Mouse (Mus musculus) embryonic facial prominence, embryonic 12.5 days (tissue): ENCODE data around the gene Il10rb. TPM values are rescaled to one million over a fixed set of nuclear protein-coding genes. Genes with fewer than 3 reads are reported as not detected.
A peak's percentile ranks its signal among the peaks of the same experiment; 100 is the strongest.

Experiments
- ATAC-seq: fragments of 200-750 bp; cut with Nextera tagmentation; 2 replicates; pipeline ENCODE4 v1.8.0; 2017; ENCODE audit not compliant: insufficient number of reproducible peaks, insufficient read depth, low FRiP score, low TSS enrichment
- H3K27ac ChIP-seq: fragments of 300-500 bp; sonication (generic); 2 replicates; pipeline ENCODE4 v1.5.1; 2016; ENCODE audit warnings: mild to moderate bottlenecking
- H3K27me3 ChIP-seq: fragments of 300-500 bp; sonication (generic); 2 replicates; pipeline ENCODE4 v1.6.1; 2016; ENCODE audit warnings: mild to moderate bottlenecking, moderate library complexity
- H3K36me3 ChIP-seq: fragments of 300-500 bp; sonication (generic); 2 replicates; pipeline ENCODE4 v1.6.1; 2016; ENCODE audit warnings: mild to moderate bottlenecking
- H3K4me1 ChIP-seq: fragments of 300-500 bp; sonication (generic); 2 replicates; pipeline ENCODE4 v1.6.1; 2016
- H3K4me2 ChIP-seq: fragments of 300-500 bp; sonication (generic); replicated peaks from 2 replicates; pipeline ENCODE4 v1.6.1; 2016; ENCODE audit warnings: mild to moderate bottlenecking, moderate library complexity
- H3K4me3 ChIP-seq: fragments of 300-500 bp; sonication (generic); 2 replicates; pipeline ENCODE4 v1.5.1; 2016; ENCODE audit warnings: mild to moderate bottlenecking
- H3K9ac ChIP-seq: fragments of 300-500 bp; sonication (generic); 2 replicates; pipeline ENCODE4 v1.6.1; 2016; ENCODE audit warnings: mild to moderate bottlenecking, moderate library complexity
- H3K9me3 ChIP-seq: fragments of 300-500 bp; sonication (generic); 2 replicates; pipeline ENCODE4 v1.6.1; 2016; ENCODE audit warnings: mild to moderate bottlenecking, moderate library complexity
- WGBS: fragments of 180-500 bp; shearing (Covaris S2); methylation state at CpG from one replicate; pipeline ENCODE4 v1.1.7; 2016; 5-methylcytosine and 5-hydroxymethylcytosine counted together
- polyA plus RNA-seq: library from polyadenylated mRNA; unstranded; fragments of >200 nt; fragmentation: Nextera tagmentation; extraction: Ambion mirVana; gene quantifications from 2 replicates; pipeline ENCODE4 v1.2.1, GENCODE M21; 2016

Gene Il10rb
- polyA plus RNA-seq, 1 experiment from 2014 or later = 14.1 TPM

DNA sequence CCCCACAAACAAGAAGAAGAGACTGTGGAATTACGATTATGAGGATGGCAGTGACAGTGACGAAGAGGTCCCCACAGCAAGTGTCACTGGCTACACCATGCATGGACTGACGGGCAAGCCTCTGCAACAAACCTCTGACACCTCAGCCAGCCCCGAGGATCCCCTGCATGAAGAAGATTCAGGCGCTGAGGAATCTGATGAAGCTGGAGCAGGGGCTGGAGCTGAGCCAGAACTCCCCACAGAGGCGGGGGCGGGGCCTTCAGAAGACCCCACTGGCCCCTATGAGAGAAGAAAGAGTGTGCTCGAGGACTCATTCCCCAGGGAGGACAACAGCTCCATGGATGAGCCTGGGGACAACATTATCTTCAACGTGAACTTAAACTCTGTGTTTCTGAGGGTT lies 2.2 kb upstream of the Il10rb start:
- H3K36me3 ChIP-seq = peaks cover 21% of the 10 kb centered on the region
- no peak overlapping the region for H3K4me3 ChIP-seq
- 83% methylated on average over 9 of the region's 9 CpGs for WGBS
- no peaks in the 10 kb centered on the region for H3K27me3 ChIP-seq
- peaks cover 10% of the 10 kb centered on the region; the same call in 1 of the 2 replicates for H3K4me1 ChIP-seq
- no peaks in the 10 kb centered on the region for H3K9me3 ChIP-seq
- no peak overlapping the region for H3K4me2 ChIP-seq
- H3K9ac ChIP-seq = no peak overlapping the region
- H3K27ac ChIP-seq = no peak overlapping the region
- ATAC-seq = no peak

DNA sequence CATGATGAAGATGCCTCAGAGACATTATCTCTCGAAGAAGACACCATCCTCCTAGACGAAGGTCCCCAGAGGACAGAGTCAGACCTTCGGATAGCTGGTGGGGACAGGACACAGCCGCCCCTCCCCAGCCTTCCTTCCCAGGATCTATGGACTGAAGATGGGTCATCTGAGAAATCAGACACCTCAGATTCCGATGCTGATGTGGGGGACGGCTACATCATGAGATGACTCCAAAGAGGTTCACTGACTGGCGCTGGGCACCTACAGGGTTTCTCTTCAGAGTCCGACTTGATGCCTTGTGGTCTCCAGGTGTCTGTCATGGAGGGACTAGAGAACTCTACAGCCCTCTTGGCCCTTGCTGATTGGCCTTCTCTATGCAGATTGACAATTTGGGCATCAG lies 1.8 kb upstream of the Il10rb start:
- no peak for ATAC-seq
- H3K4me2 ChIP-seq = no peak overlapping the region
- H3K27me3 ChIP-seq = no peaks in the 10 kb centered on the region
- H3K9me3 ChIP-seq = no peaks in the 10 kb centered on the region
- 88% methylated on average over 8 of the region's 8 CpGs for WGBS
- peaks cover 21% of the 10 kb centered on the region for H3K36me3 ChIP-seq
- H3K9ac ChIP-seq = no peak overlapping the region
- no peak overlapping the region for H3K4me3 ChIP-seq
- H3K27ac ChIP-seq = no peak overlapping the region
- H3K4me1 ChIP-seq = peaks cover 10% of the 10 kb centered on the region; the same call in 1 of the 2 replicates

DNA sequence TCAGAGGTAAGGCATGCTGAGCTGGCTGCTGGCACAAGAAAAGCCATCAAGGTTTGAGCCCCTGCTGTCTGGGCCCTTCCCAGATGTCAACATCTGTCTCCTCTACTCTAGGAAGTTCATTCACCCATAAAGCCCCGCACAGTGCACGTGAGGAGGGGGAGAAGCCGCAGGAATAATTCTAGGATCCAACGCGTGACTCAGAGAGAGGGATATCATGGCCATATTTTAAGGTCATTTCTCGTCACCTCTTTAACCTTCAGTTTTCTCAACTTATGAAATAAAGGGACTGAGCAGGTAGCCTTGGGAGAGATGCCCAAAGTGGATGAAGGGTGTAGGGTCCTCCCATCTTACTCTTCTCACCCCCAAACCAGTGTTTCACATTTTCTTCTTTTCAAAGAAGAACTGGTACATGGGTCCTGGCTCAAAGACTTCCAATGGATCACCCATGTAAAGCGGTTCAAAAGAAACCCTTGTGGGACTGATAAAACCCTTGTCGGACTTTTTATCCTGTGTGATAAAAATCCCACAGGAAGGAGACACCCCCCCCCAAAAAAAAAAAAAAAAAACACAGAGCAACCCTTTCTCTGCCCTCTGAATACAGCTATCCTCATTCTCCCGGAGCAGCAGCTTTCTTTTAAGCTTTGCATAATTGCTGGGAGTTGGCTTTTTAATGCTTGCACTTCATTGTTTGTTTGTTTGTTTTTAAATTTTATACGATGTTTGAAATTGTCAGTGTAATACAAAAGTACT lies 961 bp upstream of the Il10rb start:
- Histone ChIP-seq H3K9ac (no peak overlapping the region), H3K27me3 (no peaks in the 10 kb centered on the region), H3K4me2 (no peak overlapping the region), H3K27ac (no peak overlapping the region), H3K36me3 (peaks cover 21% of the 10 kb centered on the region), H3K4me3 (no peak overlapping the region), H3K4me1 (peaks cover 10% of the 10 kb centered on the region; the same call in 1 of the 2 replicates), H3K9me3 (no peaks in the 10 kb centered on the region)
- no peak for ATAC-seq
- WGBS = 70% methylated on average over 10 of the region's 10 CpGs

DNA sequence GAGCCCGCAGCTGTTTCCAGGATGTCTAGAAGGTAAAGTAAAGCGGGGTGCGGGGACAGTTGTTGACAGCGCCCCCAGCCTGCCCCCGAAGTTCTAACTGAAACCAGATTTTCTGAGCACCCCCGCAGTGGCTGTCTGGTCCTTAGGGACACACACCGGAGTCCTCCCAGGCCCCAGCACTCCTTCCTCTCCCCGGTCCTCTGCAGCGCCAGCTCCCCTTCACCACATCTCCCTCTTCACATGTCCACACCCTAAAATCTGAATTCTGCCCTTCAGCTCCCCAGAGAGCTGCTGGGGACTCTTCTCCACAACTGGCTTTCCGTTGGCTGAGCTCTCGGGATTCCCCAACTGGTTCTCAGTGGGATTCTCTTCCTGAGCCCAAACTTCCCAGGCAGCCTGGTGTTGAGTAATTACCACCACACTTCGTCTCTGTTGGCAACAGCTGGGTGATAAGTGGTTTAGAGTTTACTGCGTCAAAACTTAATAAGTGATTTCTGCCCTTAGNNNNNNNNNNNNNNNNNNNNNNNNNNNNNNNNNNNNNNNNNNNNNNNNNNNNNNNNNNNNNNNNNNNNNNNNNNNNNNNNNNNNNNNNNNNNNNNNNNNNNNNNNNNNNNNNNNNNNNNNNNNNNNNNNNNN lies 739 bp downstream of the Il10rb start:
- peaks cover 21% of the 10 kb centered on the region for H3K36me3 ChIP-seq
- H3K9ac ChIP-seq = peak overlapping the region; percentile 75
- no peaks in the 10 kb centered on the region for H3K9me3 ChIP-seq
- H3K27me3 ChIP-seq = no peaks in the 10 kb centered on the region
- H3K27ac ChIP-seq = no peak overlapping the region
- H3K4me3 ChIP-seq = peak overlapping the region; percentile 66
- 2% methylated on average over 13 of the region's 13 CpGs for WGBS
- H3K4me1 ChIP-seq = peaks cover 18% of the 10 kb centered on the region; the same call in 1 of the 2 replicates
- H3K4me2 ChIP-seq = peak overlapping the region; percentile 96
- 0 out of 2 replicates have a peak, but pooled peaks have one; percentile 8 for ATAC-seq

DNA sequence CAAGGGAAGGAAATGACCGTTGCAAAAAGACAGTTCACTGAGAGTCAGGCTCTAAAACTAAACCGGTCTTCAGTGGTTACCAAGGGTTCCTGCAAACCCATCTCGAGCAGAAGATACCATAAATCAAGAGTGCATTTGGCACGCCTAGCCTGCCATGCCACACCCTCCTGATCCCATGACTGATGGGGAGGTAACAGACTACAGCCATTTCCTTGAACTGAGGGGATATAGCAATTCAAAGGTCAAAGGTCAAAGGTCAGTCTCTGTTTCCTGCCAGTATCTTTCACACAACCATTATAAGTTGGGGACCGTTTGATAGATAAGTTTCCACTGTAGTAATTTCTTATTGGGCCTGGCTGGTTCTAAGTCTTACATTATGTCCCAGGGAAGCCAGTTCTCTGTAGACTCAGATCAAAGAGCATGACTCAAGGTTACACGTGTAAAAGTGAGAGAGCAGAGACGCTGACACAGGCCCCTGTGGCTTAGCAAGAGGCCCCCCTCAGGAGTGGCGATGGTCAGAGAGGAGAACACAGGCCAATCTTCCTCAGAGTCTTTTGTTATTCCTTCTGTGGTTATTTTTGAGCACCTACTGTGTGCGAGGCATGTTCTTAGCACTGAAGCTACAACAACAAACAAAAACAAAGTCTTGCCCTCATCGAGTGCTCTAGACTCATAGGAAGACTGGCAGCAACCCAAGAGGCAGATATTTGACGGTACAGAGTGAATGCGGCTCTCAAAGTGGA lies 7.3 kb downstream of the Il10rb start:
- Histone ChIP-seq H3K4me1 (peaks cover 7% of the 10 kb centered on the region; the same call in 1 of the 2 replicates), H3K9ac (no peak overlapping the region), H3K36me3 (0 out of 2 replicates have a peak, but pooled peaks cover 13% of the 10 kb centered on the region), H3K9me3 (no peaks in the 10 kb centered on the region), H3K4me3 (no peak overlapping the region), H3K4me2 (no peak overlapping the region), H3K27ac (no peak overlapping the region), H3K27me3 (no peaks in the 10 kb centered on the region)
- 68% methylated on average over 12 of the region's 12 CpGs for WGBS
- no peak for ATAC-seq

DNA sequence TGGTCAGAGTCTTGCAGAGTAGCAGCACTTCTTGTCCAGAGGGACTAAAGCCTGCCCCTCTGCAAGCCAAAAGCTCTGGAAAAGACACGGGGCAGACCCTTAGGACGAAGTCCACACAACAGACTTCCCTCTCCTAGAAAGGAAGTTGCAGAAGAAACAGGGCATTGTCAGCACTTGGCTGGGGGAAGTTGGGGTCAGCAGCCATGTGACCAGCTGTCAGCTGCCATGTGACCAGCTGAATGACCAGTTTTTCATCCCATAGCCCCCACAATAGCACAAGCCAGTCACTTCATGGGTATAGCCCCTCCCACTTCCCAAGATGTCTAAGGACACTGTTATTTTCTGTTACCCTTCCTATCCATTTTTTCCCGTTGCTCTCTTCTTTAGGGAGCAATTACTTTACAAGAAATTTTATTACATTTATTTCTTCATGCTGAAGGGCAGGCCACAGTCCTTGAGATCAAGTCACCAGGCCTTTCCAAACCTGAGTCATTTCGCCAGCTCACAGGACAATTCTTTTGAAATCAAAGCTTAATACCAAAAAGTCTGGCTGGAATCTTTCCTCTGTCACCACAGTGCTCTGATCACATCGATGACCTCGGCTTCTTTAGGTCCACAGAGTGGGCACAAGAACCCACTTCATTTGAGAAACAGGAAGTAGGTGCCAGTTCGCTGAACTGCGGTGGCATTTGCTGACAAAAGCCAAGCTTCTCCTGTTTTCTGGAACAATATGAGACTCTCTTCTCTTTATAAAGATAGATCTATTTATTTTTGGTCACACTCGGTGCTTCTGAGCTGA lies 9.6 kb downstream of the Il10rb start:
- H3K4me1 ChIP-seq = peaks cover 4% of the 10 kb centered on the region; the same call in 1 of the 2 replicates
- H3K9me3 ChIP-seq = no peaks in the 10 kb centered on the region
- no peaks in the 10 kb centered on the region for H3K27me3 ChIP-seq
- H3K36me3 ChIP-seq = 0 out of 2 replicates have a peak, but pooled peaks cover 22% of the 10 kb centered on the region
- H3K9ac ChIP-seq = no peak overlapping the region
- ATAC-seq = no peak
- 78% methylated on average over 9 of the region's 9 CpGs for WGBS
- H3K4me2 ChIP-seq = no peak overlapping the region
- no peak overlapping the region for H3K27ac ChIP-seq
- H3K4me3 ChIP-seq = no peak overlapping the region

DNA sequence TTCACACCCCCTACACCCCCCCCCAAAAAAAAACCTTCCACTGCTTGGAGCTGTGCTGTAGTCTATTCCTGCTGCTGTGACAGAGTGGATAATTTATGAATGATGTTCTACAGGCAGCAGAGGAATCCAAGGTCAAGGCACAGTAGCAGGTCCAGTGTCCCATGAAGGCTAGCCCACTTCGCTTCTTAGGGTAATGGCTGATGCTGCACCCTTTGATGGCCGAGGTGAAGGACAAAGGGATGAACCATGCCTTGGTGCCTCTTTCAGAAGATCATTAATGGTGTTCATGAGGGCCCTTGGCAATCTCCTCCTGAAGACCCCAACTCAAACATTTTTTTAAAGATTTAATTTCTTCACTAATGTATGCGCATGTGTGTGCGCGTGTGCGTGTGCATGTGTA lies 10.4 kb downstream of the Il10rb start:
- Histone ChIP-seq H3K36me3 (0 out of 2 replicates have a peak, but pooled peaks cover 22% of the 10 kb centered on the region), H3K27me3 (no peaks in the 10 kb centered on the region), H3K27ac (no peak overlapping the region), H3K4me2 (no peak overlapping the region), H3K9me3 (no peaks in the 10 kb centered on the region), H3K9ac (no peak overlapping the region), H3K4me1 (no peaks in the 10 kb centered on the region), H3K4me3 (no peak overlapping the region)
- ATAC-seq = no peak
- WGBS = 94% methylated on average over 6 of the region's 6 CpGs

DNA sequence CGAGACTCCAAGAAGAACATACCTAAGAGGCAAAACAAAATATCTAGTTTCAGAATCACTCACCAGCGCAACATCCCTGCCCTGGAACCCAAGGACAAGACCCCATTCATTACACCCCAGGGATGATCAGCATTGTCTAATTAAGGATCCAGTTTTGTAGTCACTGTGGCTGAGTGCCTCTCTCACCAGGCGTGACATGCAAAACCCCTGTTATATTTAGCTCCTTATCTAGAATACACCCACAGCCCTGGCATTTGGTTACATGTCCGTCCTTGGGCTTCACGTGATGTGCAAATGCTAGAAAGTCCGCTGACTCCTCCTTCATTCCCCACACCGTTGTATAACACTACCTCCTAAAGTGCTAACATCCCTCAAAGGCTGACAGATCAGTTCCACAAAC lies 11.0 kb downstream of the Il10rb start:
- no peaks in the 10 kb centered on the region for H3K4me1 ChIP-seq
- H3K36me3 ChIP-seq = 0 out of 2 replicates have a peak, but pooled peaks cover 25% of the 10 kb centered on the region
- ATAC-seq = no peak
- no peak overlapping the region for H3K4me2 ChIP-seq
- no peak overlapping the region for H3K27ac ChIP-seq
- 83% methylated on average over 7 of the region's 7 CpGs for WGBS
- H3K9ac ChIP-seq = no peak overlapping the region
- no peaks in the 10 kb centered on the region for H3K27me3 ChIP-seq
- H3K9me3 ChIP-seq = no peaks in the 10 kb centered on the region
- no peak overlapping the region for H3K4me3 ChIP-seq

DNA sequence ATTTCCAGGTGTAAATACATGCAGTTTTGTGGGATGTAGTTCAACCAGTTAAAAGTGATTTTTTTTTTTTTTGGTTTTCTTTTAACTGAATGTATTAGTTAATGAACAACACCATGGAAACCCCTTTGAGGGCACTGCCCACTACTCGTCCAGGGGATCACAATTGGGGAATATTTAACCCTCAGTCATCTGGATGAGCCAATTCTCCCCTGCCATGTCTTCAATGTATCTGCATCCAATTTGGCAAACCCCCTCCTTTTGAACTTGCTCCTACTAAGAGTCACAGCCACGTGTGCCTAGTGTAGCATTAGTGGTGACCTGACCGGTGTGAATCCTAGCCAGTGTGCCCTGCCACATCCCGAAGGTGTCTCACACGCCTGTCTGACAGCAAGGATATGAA lies 12.6 kb downstream of the Il10rb start:
- Histone ChIP-seq H3K4me2 (no peak overlapping the region), H3K4me3 (no peak overlapping the region), H3K9ac (no peak overlapping the region), H3K36me3 (0 out of 2 replicates have a peak, but pooled peaks cover 28% of the 10 kb centered on the region), H3K9me3 (no peaks in the 10 kb centered on the region), H3K27me3 (no peaks in the 10 kb centered on the region), H3K4me1 (no peaks in the 10 kb centered on the region), H3K27ac (no peak overlapping the region)
- WGBS = 67% methylated on average over 5 of the region's 5 CpGs
- no peak for ATAC-seq

DNA sequence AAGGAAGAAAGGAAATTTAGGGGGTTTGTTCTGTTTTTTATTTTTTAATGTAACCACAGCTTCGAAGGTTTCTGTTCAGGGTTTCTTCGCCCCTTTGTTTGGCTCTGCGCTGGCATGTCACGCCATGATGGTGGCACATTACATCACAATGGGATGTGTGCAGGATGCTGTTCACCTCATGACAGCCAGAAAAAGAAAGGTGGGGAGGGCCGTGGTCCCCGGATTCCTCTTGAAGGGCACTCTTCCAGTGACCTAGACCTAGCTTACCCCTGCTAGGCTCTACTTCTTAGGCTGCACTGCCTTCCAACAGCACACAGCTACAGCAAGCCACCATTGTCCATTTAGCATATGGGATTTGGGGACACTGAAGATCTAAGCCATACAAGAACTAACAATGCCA lies 19.9 kb downstream of the Il10rb start:
- H3K4me1 ChIP-seq = no peaks in the 10 kb centered on the region
- H3K36me3 ChIP-seq = peaks cover 18% of the 10 kb centered on the region
- no peak for ATAC-seq
- WGBS = 93% methylated on average over 6 of the region's 6 CpGs
- H3K4me3 ChIP-seq = no peak overlapping the region
- no peaks in the 10 kb centered on the region for H3K27me3 ChIP-seq
- H3K27ac ChIP-seq = no peak overlapping the region
- H3K9ac ChIP-seq = no peak overlapping the region
- H3K9me3 ChIP-seq = no peaks in the 10 kb centered on the region; the same call in 1 of the 2 replicates
- H3K4me2 ChIP-seq = no peak overlapping the region

DNA sequence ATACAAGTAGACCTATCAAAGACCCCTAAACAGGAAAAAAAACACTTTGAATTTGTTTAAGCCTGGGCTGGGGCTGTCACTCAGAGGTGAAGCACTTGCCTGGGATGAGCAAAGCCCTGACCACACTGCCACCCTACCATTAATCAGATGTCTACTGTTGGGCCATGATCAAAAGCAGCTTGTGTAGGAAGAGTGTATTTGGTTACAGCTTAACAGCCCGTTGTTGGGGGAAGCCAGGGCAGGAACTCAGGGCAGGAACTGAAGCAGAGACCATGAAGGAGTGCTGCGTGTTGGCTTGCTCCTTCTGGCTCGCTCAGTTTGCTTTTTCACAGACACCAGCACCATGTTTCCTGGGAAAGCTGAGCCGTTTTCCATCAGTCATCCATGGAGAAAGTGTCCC lies 20.6 kb downstream of the Il10rb start:
- WGBS = 69% methylated on average over 4 of the region's 4 CpGs
- H3K9ac ChIP-seq = no peak overlapping the region
- peaks cover 18% of the 10 kb centered on the region for H3K36me3 ChIP-seq
- no peaks in the 10 kb centered on the region for H3K27me3 ChIP-seq
- ATAC-seq = no peak
- no peaks in the 10 kb centered on the region for H3K4me1 ChIP-seq
- H3K4me3 ChIP-seq = no peak overlapping the region
- no peaks in the 10 kb centered on the region; the same call in 1 of the 2 replicates for H3K9me3 ChIP-seq
- H3K27ac ChIP-seq = no peak overlapping the region
- H3K4me2 ChIP-seq = no peak overlapping the region
